Mouse (Mus musculus): Measurements from ENCODE around the gene Atg16l2. TPM values are rescaled to one million over a fixed set of nuclear protein-coding genes. Genes with fewer than 3 reads are reported as not detected.

Gene Atg16l2
- polyA plus RNA-seq, 1 experiment from 2014 or later = 16.5 TPM

- ATAC-seq (ENCODE audit: low read depth) = no peak
- no peak overlapping the region for H3K9ac ChIP-seq
- no peak overlapping the region for H3K27ac ChIP-seq (replicated peaks)
- no peaks in the 10 kb centered on the region for H3K27me3 ChIP-seq
- H3K4me1 ChIP-seq (replicated peaks) = no peaks in the 10 kb centered on the region
- WGBS = 90% methylated on average over 4 of the region's 4 CpGs
- H3K4me2 ChIP-seq = no peak overlapping the region
- H3K4me3 ChIP-seq = no peak overlapping the region
- H3K36me3 ChIP-seq = peaks cover 38% of the 10 kb centered on the region
- H3K9me3 ChIP-seq = no peaks in the 10 kb centered on the region
Observed at GRCm38 (mm10) chr7:101248760-101249159, 53.3 kb downstream of the Atg16l2 start.

GRCm38 (mm10) chr7:101236712-101237473, 65.2 kb downstream of the Atg16l2 start:
- Histone ChIP-seq H3K36me3 (peaks cover 9% of the 10 kb centered on the region; the same call in 1 of the 2 replicates), H3K4me2 (peak overlapping the region; percentile 13; the same call in 1 of the 2 replicates), H3K4me3 (no peak overlapping the region), H3K9me3 (no peaks in the 10 kb centered on the region), H3K9ac (no peak overlapping the region), H3K27me3 (no peaks in the 10 kb centered on the region), H3K27ac (replicated peaks) (peak overlapping the region; percentile 77), H3K4me1 (replicated peaks) (peaks cover 28% of the 10 kb centered on the region)
- ATAC-seq (ENCODE audit: low read depth) = peak; percentile 87
- 50% methylated on average over 8 of the region's 8 CpGs for WGBS

GRCm38 (mm10) chr7:101232716-101233115, 69.3 kb downstream of the Atg16l2 start:
- Histone ChIP-seq H3K9ac (no peak overlapping the region), H3K4me2 (no peak overlapping the region), H3K4me3 (no peak overlapping the region), H3K36me3 (peaks cover 4% of the 10 kb centered on the region; the same call in 1 of the 2 replicates), H3K27ac (replicated peaks) (no peak overlapping the region), H3K27me3 (no peaks in the 10 kb centered on the region), H3K4me1 (replicated peaks) (peaks cover 22% of the 10 kb centered on the region), H3K9me3 (no peaks in the 10 kb centered on the region)
- ATAC-seq (ENCODE audit: low read depth) = no peak
- WGBS = 50% methylated on average over 3 of the region's 3 CpGs

- peaks cover 4% of the 10 kb centered on the region; the same call in 1 of the 2 replicates for H3K36me3 ChIP-seq
- peaks cover 13% of the 10 kb centered on the region for H3K4me1 ChIP-seq (replicated peaks)
- no peak overlapping the region for H3K27ac ChIP-seq (replicated peaks)
- H3K9me3 ChIP-seq = no peaks in the 10 kb centered on the region
- 50% methylated on average over 1 of the region's 2 CpGs for WGBS
- no peak overlapping the region for H3K9ac ChIP-seq
- ATAC-seq (ENCODE audit: low read depth) = no peak
- H3K4me2 ChIP-seq = no peak overlapping the region
- no peaks in the 10 kb centered on the region for H3K27me3 ChIP-seq
- H3K4me3 ChIP-seq = no peak overlapping the region
Observed at GRCm38 (mm10) chr7:101231458-101231857, 70.6 kb downstream of the Atg16l2 start.

GRCm38 (mm10) chr7:101229336-101229735, 72.7 kb downstream of the Atg16l2 start:
- H3K4me1 ChIP-seq (replicated peaks) = peaks cover 12% of the 10 kb centered on the region

GRCm38 (mm10) chr7:101223501-101223900, 78.5 kb downstream of the Atg16l2 start:
- Histone ChIP-seq H3K4me2 (no peak overlapping the region), H3K27me3 (no peaks in the 10 kb centered on the region), H3K9ac (no peak overlapping the region), H3K36me3 (no peaks in the 10 kb centered on the region), H3K4me3 (no peak overlapping the region), H3K9me3 (no peaks in the 10 kb centered on the region), H3K4me1 (replicated peaks) (no peaks in the 10 kb centered on the region), H3K27ac (replicated peaks) (no peak overlapping the region)
- WGBS = 96% methylated on average over 2 of the region's 2 CpGs
- no peak for ATAC-seq (ENCODE audit: low read depth)

More at GRCm38 (mm10) chr7:101229336-101229735, 72.7 kb downstream of the Atg16l2 start:
- H3K4me3 ChIP-seq = no peak overlapping the region
- no peaks in the 10 kb centered on the region for H3K27me3 ChIP-seq
- ATAC-seq (ENCODE audit: low read depth) = no peak
- H3K4me2 ChIP-seq = no peak overlapping the region
- H3K9me3 ChIP-seq = no peaks in the 10 kb centered on the region
- H3K36me3 ChIP-seq = no peaks in the 10 kb centered on the region
- H3K9ac ChIP-seq = no peak overlapping the region
- WGBS = 56% methylated on average over 1 of the region's 1 CpGs
- H3K27ac ChIP-seq (replicated peaks) = no peak overlapping the region

- no peak for ATAC-seq (ENCODE audit: low read depth)
- Histone ChIP-seq H3K9me3 (no peaks in the 10 kb centered on the region), H3K27ac (replicated peaks) (no peak overlapping the region), H3K36me3 (peaks cover 5% of the 10 kb centered on the region; the same call in 1 of the 2 replicates), H3K9ac (no peak overlapping the region), H3K27me3 (no peaks in the 10 kb centered on the region), H3K4me1 (replicated peaks) (no peaks in the 10 kb centered on the region), H3K4me2 (no peak overlapping the region), H3K4me3 (no peak overlapping the region)
- WGBS = 50% methylated on average over 2 of the region's 2 CpGs
Observed at GRCm38 (mm10) chr7:101216724-101217123, 85.3 kb downstream of the Atg16l2 start.

- H3K27me3 ChIP-seq = no peaks in the 10 kb centered on the region
- H3K36me3 ChIP-seq = peaks cover 9% of the 10 kb centered on the region; the same call in 1 of the 2 replicates
- 78% methylated on average over 3 of the region's 3 CpGs for WGBS
- no peaks in the 10 kb centered on the region for H3K9me3 ChIP-seq
- no peak for ATAC-seq (ENCODE audit: low read depth)
- H3K4me2 ChIP-seq = no peak overlapping the region
- no peaks in the 10 kb centered on the region for H3K4me1 ChIP-seq (replicated peaks)
- no peak overlapping the region for H3K4me3 ChIP-seq
- no peak overlapping the region for H3K9ac ChIP-seq
- no peak overlapping the region for H3K27ac ChIP-seq (replicated peaks)
Observed at GRCm38 (mm10) chr7:101213515-101214263, 88.4 kb downstream of the Atg16l2 start.

Other genes starting within 250 kb of the Atg16l2 start
- gene Fchsd2, start 209.4 kb downstream of the Atg16l2 start, polyA plus RNA-seq (2015; fragmentation: Nextera tagmentation; extraction: Ambion mirVana) = 36.8 and 37.3 TPM in 2 replicates
- gene Stard10, start 14.8 kb upstream of the Atg16l2 start, polyA plus RNA-seq (2015; fragmentation: Nextera tagmentation; extraction: Ambion mirVana) = 9.2 and 9.6 TPM in 2 replicates
- gene Arap1, start 45.8 kb upstream of the Atg16l2 start, polyA plus RNA-seq (2015; fragmentation: Nextera tagmentation; extraction: Ambion mirVana) = 11.2 and 11.3 TPM in 2 replicates
- not detected in 2 replicates for gene Gm45837, start 108.6 kb upstream of the Atg16l2 start, polyA plus RNA-seq (2015; fragmentation: Nextera tagmentation; extraction: Ambion mirVana)
- gene Pde2a, start 119.4 kb upstream of the Atg16l2 start, polyA plus RNA-seq (2015; fragmentation: Nextera tagmentation; extraction: Ambion mirVana) = 43.6 TPM in 2 replicates

Data from neural tube, embryonic 13.5 days (tissue).